ENCODE assay signal across 25 mouse cellular contexts in genomic region chr6:99372016-99372415, GRCm38 (mm10).
DNase-seq lines count a peak whose midpoint lies in the region; ATAC-seq and TF ChIP-seq lines count a peak whose summit lies in the region.
"Had no signal": no experiment of that assay in that cellular context is flagged by ENCODE, and none has a peak within 500 bp of the region (broad histone marks: within the 10 kb centered on the region; RNA-seq: fewer than 3 reads in every experiment).

No protein-coding gene starts in this region.

- H3K4me1 ChIP-seq in liver, adult 2 months (ENCODE audit: control insufficient read depth, insufficient read depth, low read length), result peaks cover 10% of the 10 kb centered on the region
- peaks cover 16% of the 10 kb centered on the region for H3K4me1 ChIP-seq in liver, postnatal 0 days (ENCODE audit: insufficient read depth)
- H3K4me1 ChIP-seq in lung, embryonic 16.5 days (replicated peaks; ENCODE audit: control insufficient read depth, insufficient read depth, low read length), result peaks cover 34% of the 10 kb centered on the region

- peak; percentile 14 for DNase-seq in embryo, embryonic 10 days (ENCODE audit: low spot score)
- DNase-seq in embryo, embryonic 9.5 days (ENCODE audit: extremely low spot score), result no peak
- peak; percentile 48 for DNase-seq in liver, adult 2 months (ENCODE audit: extremely low read depth, low read depth, low spot score)
- DNase-seq in liver, postnatal 0 days, result no peak
- DNase-seq in lung, postnatal 10 days, result no peak
- peak; percentile 41 for DNase-seq in adipocyte (ENCODE audit: low spot score)
- no peak for DNase-seq in adrenal gland, postnatal 25 days
- DNase-seq: adrenal gland, adult 8-10 months; adrenal gland, postnatal 36 days; B cell, adult 2 months; cerebellum, adult 18-20 months; cerebellum, adult 9-10 months; cerebellum, postnatal 14 days; forebrain, postnatal 0 days; gastrocnemius, postnatal 10 days; gastrocnemius, postnatal 36 days had no signal

- no peaks in the 10 kb centered on the region; the same call in 1 of the 2 replicates for H3K36me3 ChIP-seq in liver, adult 2 months (ENCODE audit: control insufficient read depth, insufficient read depth, low read length)
- H3K36me3 ChIP-seq in liver, postnatal 0 days (replicated peaks; ENCODE audit: insufficient read depth, low read length), result no peaks in the 10 kb centered on the region
- H3K36me3 ChIP-seq in lung, embryonic 16.5 days (ENCODE audit: control insufficient read depth, insufficient read depth, low read length), result no peaks in the 10 kb centered on the region
- H3K36me3 ChIP-seq: hindbrain, embryonic 10.5 days; hindbrain, embryonic 13.5 days; intestine, embryonic 15.5 days had no signal

- no peak for ATAC-seq in liver, postnatal 0 days
- peak; percentile 73 for ATAC-seq in lung, embryonic 16.5 days (ENCODE audit: low read depth)
- ATAC-seq: forebrain, embryonic 14.5 days; forebrain, postnatal 0 days; hindbrain, embryonic 16.5 days; intestine, embryonic 15.5 days had no signal

- no peaks in the 10 kb centered on the region for H3K27me3 ChIP-seq in liver, adult 2 months (ENCODE audit: control insufficient read depth, insufficient read depth, low read length)
- H3K27me3 ChIP-seq in liver, postnatal 0 days (ENCODE audit: insufficient read depth, low read length), result no peaks in the 10 kb centered on the region
- no peaks in the 10 kb centered on the region for H3K27me3 ChIP-seq in lung, embryonic 16.5 days (ENCODE audit: control insufficient read depth, insufficient read depth, low read depth, low read length)
- H3K27me3 ChIP-seq: CH12.LX; hindbrain, embryonic 13.5 days; intestine, embryonic 15.5 days had no signal

- 31% methylated on average over 6 of the region's 6 CpGs for WGBS in liver, adult 2 months
- 72% methylated on average over 6 of the region's 6 CpGs for WGBS in liver, postnatal 0 days (ENCODE audit: insufficient replicate concordance)
- WGBS in lung, embryonic 16.5 days, result 37% methylated on average over 6 of the region's 6 CpGs

- H3K9me3 ChIP-seq in liver, postnatal 0 days (ENCODE audit: low read length), result no peaks in the 10 kb centered on the region
- no peaks in the 10 kb centered on the region for H3K9me3 ChIP-seq in lung, embryonic 16.5 days (ENCODE audit: control insufficient read depth, low read length)
- H3K9me3 ChIP-seq: G1E; hindbrain, embryonic 10.5 days; hindbrain, embryonic 13.5 days; intestine, embryonic 15.5 days had no signal

- H3K4me3 ChIP-seq in liver, adult 2 months (ENCODE audit: insufficient read depth, low read depth, low read length), result no peak overlapping the region
- no peak overlapping the region for H3K4me3 ChIP-seq in liver, postnatal 0 days (ENCODE audit: low read depth, low read length)
- no peak overlapping the region for H3K4me3 ChIP-seq in lung, embryonic 16.5 days (ENCODE audit: low read length)
- H3K4me3 ChIP-seq: hindbrain, embryonic 10.5 days; hindbrain, embryonic 13.5 days; intestine, embryonic 15.5 days had no signal

- TF ChIP-seq EP300 in liver, postnatal 0 days (IDR thresholded peaks at IDR 0.05; ENCODE audit: low read depth), result no peak

- H3K4me2 ChIP-seq in liver, postnatal 0 days (ENCODE audit: low read depth, low read length), result no peak overlapping the region
- no peak overlapping the region for H3K4me2 ChIP-seq in lung, embryonic 16.5 days (ENCODE audit: low read depth, low read length)
- H3K4me2 ChIP-seq: heart, embryonic 11.5 days; hindbrain, embryonic 13.5 days; intestine, embryonic 15.5 days had no signal

- TF ChIP-seq POLR2A in liver, adult 2 months (IDR thresholded peaks at IDR 0.05; ENCODE audit: extremely low read depth, insufficient read depth, low read length), result no peak

- TF ChIP-seq CTCF in liver, adult 2 months (IDR thresholded peaks at IDR 0.05; ENCODE audit: low read depth, low read length), result no peak
- no peak for TF ChIP-seq CTCF in liver, postnatal 0 days (IDR thresholded peaks at IDR 0.05; ENCODE audit: low read depth)

- no peak overlapping the region for H3K9ac ChIP-seq in liver, adult 2 months (ENCODE audit: low read depth, low read length)
- no peak overlapping the region for H3K9ac ChIP-seq in liver, postnatal 0 days (replicated peaks)
- no peak overlapping the region for H3K9ac ChIP-seq in lung, embryonic 16.5 days (ENCODE audit: low read length)
- H3K9ac ChIP-seq: forebrain, postnatal 0 days; hindbrain, embryonic 13.5 days; intestine, embryonic 15.5 days had no signal

- no peak overlapping the region for H3K27ac ChIP-seq in liver, adult 2 months (replicated peaks; ENCODE audit: insufficient read depth, low read depth, low read length)
- no peak overlapping the region for H3K27ac ChIP-seq in liver, postnatal 0 days (ENCODE audit: low read depth)
- H3K27ac ChIP-seq in lung, embryonic 16.5 days (ENCODE audit: low read length), result no peak overlapping the region; the same call in 1 of the 2 replicates
- H3K27ac ChIP-seq: hindbrain, embryonic 10.5 days; hindbrain, embryonic 13.5 days; intestine, embryonic 15.5 days had no signal

- no peaks in the 10 kb centered on the region; the same call in 1 of the 2 replicates for H3K79me2 ChIP-seq in liver, adult 2 months (ENCODE audit: control insufficient read depth, insufficient read depth, low read length)

Comparison
In these comparisons a context has a peak if more than half of its experiments do, and no peak if none do; other contexts are left out.
1. DNase-seq: peak in embryo, embryonic 10 days (single experiment), liver, adult 2 months (single experiment) and adipocyte (single experiment); none in embryo, embryonic 9.5 days (single experiment), liver, postnatal 0 days (single experiment), lung, postnatal 10 days (single experiment) and adrenal gland, postnatal 25 days (single experiment).